8 mouse cellular contexts compared by ENCODE assay signal in the genomic region with DNA sequence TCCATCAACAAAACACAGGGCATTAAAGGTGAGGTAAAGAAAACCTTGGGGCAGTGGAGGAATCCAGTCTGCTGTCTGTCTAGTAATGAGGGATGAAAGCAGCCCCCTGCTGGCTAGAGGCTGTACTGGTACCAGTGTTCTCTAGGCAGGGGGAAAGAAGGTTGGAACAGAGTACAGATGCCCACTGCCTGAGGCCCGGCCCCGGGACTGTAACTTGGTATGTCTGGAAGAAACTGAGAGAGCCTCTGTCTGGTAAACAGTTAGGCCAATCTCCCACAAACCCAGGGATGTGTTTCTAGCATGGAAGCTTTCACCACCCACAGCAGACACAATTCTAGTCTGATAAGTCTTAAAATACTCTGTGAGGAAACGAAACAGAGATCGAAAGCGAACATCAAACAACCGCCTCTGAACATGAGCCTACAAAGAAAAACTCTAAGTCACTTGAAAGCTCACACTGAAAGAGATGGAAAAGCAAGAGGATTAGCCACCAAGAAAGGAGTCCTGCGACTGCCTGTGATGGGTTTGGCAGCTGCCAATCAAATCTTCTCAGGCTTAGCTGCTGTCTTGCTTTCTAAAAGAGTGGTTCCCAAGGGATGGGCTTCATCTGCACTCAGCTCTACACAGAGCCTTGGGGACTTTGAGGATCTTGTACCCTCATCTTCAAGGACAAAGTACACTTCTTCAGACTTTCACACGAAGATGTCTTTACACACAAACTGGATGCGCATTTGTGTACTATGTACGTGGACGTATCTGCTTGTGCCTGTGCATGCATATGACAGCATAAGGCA.
DNase-seq lines count a peak whose midpoint lies in the region; ATAC-seq lines count a peak whose summit lies in the region.

No protein-coding gene starts in this region.

- H3K27ac ChIP-seq in embryonic facial prominence, embryonic 11.5 days (replicated peaks; ENCODE audit: low read depth, low read length): no peak overlapping the region
- 0 out of 2 replicates have a peak overlapping the region, but pooled peaks have one; percentile 3 for H3K27ac ChIP-seq in hindbrain, embryonic 10.5 days
- no peak overlapping the region for H3K27ac ChIP-seq in neural tube, embryonic 13.5 days (replicated peaks)

- peak; percentile 44 for DNase-seq in gastrocnemius, postnatal 10 days
- DNase-seq in gastrocnemius, adult 18-20 months (ENCODE audit: low spot score): no peak
- DNase-seq in CD4-positive helper T cell, adult 2 months (ENCODE audit: low read depth, low spot score): peak; percentile 13
- peak; percentile 70 for DNase-seq in embryonic facial prominence, embryonic 11.5 days (ENCODE audit: low spot score)
- peak; percentile 63 for DNase-seq in hindbrain, embryonic 10.5 days (ENCODE audit: low spot score)
- peak; percentile 56 to 66 for DNase-seq in left cerebral cortex, postnatal 14 days (ENCODE audit: low spot score in 2 of 2)

- no peak overlapping the region for H3K4me3 ChIP-seq in embryonic facial prominence, embryonic 11.5 days (ENCODE audit: low read depth, low read length)
- no peak overlapping the region for H3K4me3 ChIP-seq in hindbrain, embryonic 10.5 days
- H3K4me3 ChIP-seq in neural tube, embryonic 13.5 days: no peak overlapping the region

- H3K9ac ChIP-seq in embryonic facial prominence, embryonic 11.5 days (replicated peaks; ENCODE audit: low read length): no peak overlapping the region
- H3K9ac ChIP-seq in neural tube, embryonic 13.5 days: no peak overlapping the region

- 0 out of 2 replicates have a peak, but pooled peaks have one; percentile 61 for ATAC-seq in embryonic facial prominence, embryonic 11.5 days (replicated peaks; ENCODE audit: insufficient number of reproducible peaks, low FRiP score, low TSS enrichment, low read depth)
- peak; percentile 52; the same call in 1 of the 2 replicates for ATAC-seq in neural tube, embryonic 13.5 days (ENCODE audit: low read depth)
- no peak for ATAC-seq in cerebellum, adult (ENCODE audit: insufficient number of reproducible peaks, low FRiP score, low TSS enrichment)

- intact Hi-C loops in left cerebral cortex, postnatal 14 days (cut with DNase I): loop anchor here (5.0 kb wide), 2 partner anchors 135 to 350 kb away; no protein-coding TSS in a partner anchor

- H3K36me3 ChIP-seq in embryonic facial prominence, embryonic 11.5 days (replicated peaks; ENCODE audit: control insufficient read depth, insufficient read depth, low read depth, low read length): no peaks in the 10 kb centered on the region
- H3K36me3 ChIP-seq in hindbrain, embryonic 10.5 days: no peaks in the 10 kb centered on the region
- H3K36me3 ChIP-seq in neural tube, embryonic 13.5 days: peaks cover 9% of the 10 kb centered on the region; the same call in 1 of the 2 replicates

- 68% methylated on average over 11 of the region's 11 CpGs for WGBS in embryonic facial prominence, embryonic 11.5 days
- WGBS in hindbrain, embryonic 10.5 days: 70% methylated on average over 11 of the region's 11 CpGs
- 80% methylated on average over 11 of the region's 11 CpGs for WGBS in neural tube, embryonic 13.5 days

- no peak overlapping the region for H3K4me2 ChIP-seq in embryonic facial prominence, embryonic 11.5 days (ENCODE audit: low read depth, low read length)
- no peak overlapping the region for H3K4me2 ChIP-seq in neural tube, embryonic 13.5 days

- no peaks in the 10 kb centered on the region; the same call in 1 of the 2 replicates for H3K4me1 ChIP-seq in embryonic facial prominence, embryonic 11.5 days (ENCODE audit: control insufficient read depth, insufficient read depth, low read length)
- H3K4me1 ChIP-seq in hindbrain, embryonic 10.5 days (replicated peaks): peaks cover 26% of the 10 kb centered on the region
- peaks cover 28% of the 10 kb centered on the region for H3K4me1 ChIP-seq in neural tube, embryonic 13.5 days (replicated peaks)

- H3K9me3 ChIP-seq in embryonic facial prominence, embryonic 11.5 days (replicated peaks; ENCODE audit: control insufficient read depth, low read length): no peaks in the 10 kb centered on the region
- H3K9me3 ChIP-seq in hindbrain, embryonic 10.5 days: no peaks in the 10 kb centered on the region
- H3K9me3 ChIP-seq in neural tube, embryonic 13.5 days: no peaks in the 10 kb centered on the region

- no peaks in the 10 kb centered on the region for H3K27me3 ChIP-seq in embryonic facial prominence, embryonic 11.5 days (ENCODE audit: control insufficient read depth, insufficient read depth, low read length)
- no peaks in the 10 kb centered on the region for H3K27me3 ChIP-seq in hindbrain, embryonic 10.5 days (ENCODE audit: insufficient read depth, poor library complexity, severe bottlenecking)
- no peaks in the 10 kb centered on the region for H3K27me3 ChIP-seq in neural tube, embryonic 13.5 days
